Mouse (Mus musculus) liver, postnatal 0 days (tissue): ENCODE measurements around the gene Ksr2. TPM values are rescaled to one million over a fixed set of nuclear protein-coding genes. Genes with fewer than 3 reads are reported as not detected.

ENCODE experiments used
- ATAC-seq: fragments of 200-750 bp; cut with Nextera tagmentation; 2 replicates; pipeline ENCODE4 v1.8.0; 2017; ENCODE audit warnings: mild to moderate bottlenecking, moderate library complexity
- DNase-seq: peaks from one replicate; pipeline ENCODE4 v3.0.0-alpha.2; 2016
- H3K27ac ChIP-seq: fragments of 300-500 bp; sonication (generic); 2 replicates; pipeline ENCODE4 v1.5.1; 2014; ENCODE audit warnings: antibody characterized with exemption, moderate library complexity, mild to moderate bottlenecking, low read depth
- H3K27me3 ChIP-seq: fragments of 300-500 bp; sonication (generic); 2 replicates; pipeline ENCODE4 v1.6.1; 2014; ENCODE audit warnings: low read length, control low read depth, mixed read lengths; ENCODE audit not compliant: insufficient read depth
- H3K36me3 ChIP-seq: fragments of 300-500 bp; sonication (generic); replicated peaks from 2 replicates; pipeline ENCODE4 v1.6.1; 2014; ENCODE audit warnings: mild to moderate bottlenecking, control low read depth, low read length, moderate library complexity, mixed read lengths; ENCODE audit not compliant: insufficient read depth
- H3K4me1 ChIP-seq: fragments of 300-500 bp; sonication (generic); 2 replicates; pipeline ENCODE4 v1.6.1; 2014; ENCODE audit warnings: antibody characterized with exemption, mild to moderate bottlenecking, control low read depth; ENCODE audit not compliant: insufficient read depth
- H3K4me2 ChIP-seq: fragments of 300-500 bp; sonication (generic); 2 replicates; pipeline ENCODE4 v1.6.1; 2014; ENCODE audit warnings: low read depth, mild to moderate bottlenecking, low read length, moderate library complexity, mixed read lengths
- H3K4me3 ChIP-seq: fragments of 300-500 bp; sonication (generic); 2 replicates; pipeline ENCODE4 v1.5.1; 2014; ENCODE audit warnings: low read depth, low read length
- H3K9ac ChIP-seq: fragments of 300-500 bp; sonication (generic); replicated peaks from 2 replicates; pipeline ENCODE4 v1.6.1; 2014; ENCODE audit warnings: mild to moderate bottlenecking, moderate library complexity
- H3K9me3 ChIP-seq: fragments of 300-500 bp; sonication (generic); 2 replicates; pipeline ENCODE4 v1.6.1; 2016; ENCODE audit warnings: mild to moderate bottlenecking, control low read depth, low read length, mixed read lengths
- CTCF ChIP-seq: sonication (generic); IDR thresholded peaks from 2 replicates; pipeline ENCODE4 v1.5.1; 2016; ENCODE audit warnings: antibody characterized with exemption, low read depth
- EP300 ChIP-seq: IDR thresholded peaks from 2 replicates; pipeline ENCODE4 v1.6.1; 2016; ENCODE audit warnings: antibody characterized with exemption, low read depth, mild to moderate bottlenecking
- WGBS: fragments of 180-500 bp; shearing (Covaris S2); extraction: QIAGEN DNeasy Blood & Tissue Kit; methylation state at CpG from one replicate; pipeline ENCODE4 v1.1.7; 2014; ENCODE audit not compliant: insufficient replicate concordance; 5-methylcytosine and 5-hydroxymethylcytosine counted together
- polyA plus RNA-seq: library from polyadenylated mRNA; unstranded; fragments of >200 nt; fragmentation: Nextera tagmentation; extraction: Ambion mirVana; gene quantifications from 2 replicates; pipeline ENCODE4 v1.2.1, GENCODE M21; 2015

Ksr2 gene
- polyA plus RNA-seq, 1 experiment from 2014 or later: 0.09 TPM

- Histone ChIP-seq H3K4me1 (no peaks in the 10 kb centered on the region), H3K4me3 (no peak overlapping the region), H3K27ac (no peak overlapping the region), H3K9me3 (0 out of 2 replicates have a peak, but pooled peaks cover 3% of the 10 kb centered on the region), H3K9ac (no peak overlapping the region), H3K36me3 (no peaks in the 10 kb centered on the region), H3K27me3 (no peaks in the 10 kb centered on the region), H3K4me2 (no peak overlapping the region)
- ATAC-seq (no peak), DNase-seq (no peak)
- WGBS: 44% methylated on average over 11 of the region's 11 CpGs
- TF ChIP-seq CTCF: no peak
- no peak for TF ChIP-seq EP300
These were observed 280.8 kb downstream of the Ksr2 start for GRCm38 (mm10) chr5:117694632-117695031.

GRCm38 (mm10) chr5:117696366-117696765 is 282.6 kb downstream of the Ksr2 start:
- 83% methylated on average over 8 of the region's 8 CpGs for WGBS
- Histone ChIP-seq H3K4me1 (no peaks in the 10 kb centered on the region), H3K9ac (no peak overlapping the region), H3K4me3 (no peak overlapping the region), H3K4me2 (no peak overlapping the region), H3K9me3 (0 out of 2 replicates have a peak, but pooled peaks cover 3% of the 10 kb centered on the region), H3K27me3 (no peaks in the 10 kb centered on the region), H3K36me3 (no peaks in the 10 kb centered on the region), H3K27ac (no peak overlapping the region)
- no peak for TF ChIP-seq EP300
- no peak for TF ChIP-seq CTCF
- DNase-seq: no peak
- ATAC-seq: no peak

- Histone ChIP-seq H3K4me2 (no peak overlapping the region), H3K9me3 (0 out of 2 replicates have a peak, but pooled peaks cover 3% of the 10 kb centered on the region), H3K36me3 (no peaks in the 10 kb centered on the region), H3K4me1 (no peaks in the 10 kb centered on the region), H3K4me3 (no peak overlapping the region), H3K27ac (no peak overlapping the region), H3K9ac (no peak overlapping the region), H3K27me3 (no peaks in the 10 kb centered on the region)
- TF ChIP-seq CTCF: no peak
- no peak for TF ChIP-seq EP300
- no peak for ATAC-seq
- 71% methylated on average over 6 of the region's 6 CpGs for WGBS
- DNase-seq: no peak
These were observed 283.8 kb downstream of the Ksr2 start for GRCm38 (mm10) chr5:117697589-117697988.

- H3K4me1 ChIP-seq: no peaks in the 10 kb centered on the region
- H3K27me3 ChIP-seq: no peaks in the 10 kb centered on the region
- H3K4me3 ChIP-seq: no peak overlapping the region
- no peak overlapping the region for H3K27ac ChIP-seq
- no peak overlapping the region for H3K4me2 ChIP-seq
- DNase-seq (no peak), ATAC-seq (no peak)
- no peaks in the 10 kb centered on the region for H3K36me3 ChIP-seq
- TF ChIP-seq CTCF (no peak), EP300 (no peak)
- no peaks in the 10 kb centered on the region for H3K9me3 ChIP-seq
- H3K9ac ChIP-seq: no peak overlapping the region
- WGBS: 79% methylated on average over 9 of the region's 9 CpGs
These were observed 290.6 kb downstream of the Ksr2 start for GRCm38 (mm10) chr5:117704371-117704770.

- Histone ChIP-seq H3K27ac (no peak overlapping the region), H3K4me3 (no peak overlapping the region), H3K36me3 (no peaks in the 10 kb centered on the region), H3K9me3 (no peaks in the 10 kb centered on the region), H3K9ac (no peak overlapping the region), H3K4me1 (no peaks in the 10 kb centered on the region), H3K27me3 (no peaks in the 10 kb centered on the region), H3K4me2 (no peak overlapping the region)
- no peak for DNase-seq
- WGBS: 47% methylated on average over 11 of the region's 11 CpGs
- no peak for ATAC-seq
- TF ChIP-seq EP300 (no peak), CTCF (no peak)
These were observed 292.8 kb downstream of the Ksr2 start for GRCm38 (mm10) chr5:117706633-117707032.

- Histone ChIP-seq H3K27me3 (no peaks in the 10 kb centered on the region), H3K27ac (no peak overlapping the region), H3K4me1 (no peaks in the 10 kb centered on the region), H3K4me3 (no peak overlapping the region), H3K9ac (no peak overlapping the region), H3K4me2 (no peak overlapping the region), H3K36me3 (no peaks in the 10 kb centered on the region), H3K9me3 (no peaks in the 10 kb centered on the region)
- TF ChIP-seq EP300 (no peak), CTCF (no peak)
- DNase-seq: no peak
- WGBS: 76% methylated on average over 6 of the region's 6 CpGs
- ATAC-seq: no peak
These were observed 295.5 kb downstream of the Ksr2 start for GRCm38 (mm10) chr5:117709306-117709705.

GRCm38 (mm10) chr5:117711636-117712035 is 297.8 kb downstream of the Ksr2 start:
- H3K36me3 ChIP-seq: no peaks in the 10 kb centered on the region
- H3K9me3 ChIP-seq: no peaks in the 10 kb centered on the region
- no peak overlapping the region for H3K9ac ChIP-seq
- H3K4me1 ChIP-seq: no peaks in the 10 kb centered on the region
- ATAC-seq (no peak), DNase-seq (no peak)
- no peak overlapping the region for H3K27ac ChIP-seq
- no peak overlapping the region for H3K4me2 ChIP-seq
- TF ChIP-seq EP300 (no peak), CTCF (no peak)
- 80% methylated on average over 10 of the region's 10 CpGs for WGBS
- H3K4me3 ChIP-seq: no peak overlapping the region
- no peaks in the 10 kb centered on the region for H3K27me3 ChIP-seq
